Mouse (Mus musculus) stomach, embryonic 14.5 days (tissue): Measurements from ENCODE around the gene Ntpcr. TPM values are rescaled to one million over a fixed set of nuclear protein-coding genes. Genes with fewer than 3 reads are reported as not detected.
A peak's percentile ranks its signal among the peaks of the same experiment; 100 is the strongest.

Experiments used
- ATAC-seq: fragments of 200-750 bp; cut with Nextera tagmentation; 2 replicates; pipeline ENCODE4 v1.8.0; 2017; ENCODE audit warnings: low read depth, moderate TSS enrichment; ENCODE audit not compliant: insufficient number of reproducible peaks, insufficient read depth, low FRiP score
- H3K27ac ChIP-seq: fragments of 300-500 bp; sonication (generic); 2 replicates; pipeline ENCODE4 v1.5.1; 2014; ENCODE audit warnings: mild to moderate bottlenecking, low read length, moderate library complexity, mixed read lengths
- H3K27me3 ChIP-seq: fragments of 300-500 bp; sonication (generic); 2 replicates; pipeline ENCODE4 v1.6.1; 2014; ENCODE audit warnings: low read length, control low read depth, mixed read lengths; ENCODE audit not compliant: control insufficient read depth, insufficient read depth
- H3K36me3 ChIP-seq: fragments of 300-500 bp; sonication (generic); 2 replicates; pipeline ENCODE4 v1.6.1; 2014; ENCODE audit warnings: mild to moderate bottlenecking, control low read depth, low read length, moderate library complexity, mixed read lengths; ENCODE audit not compliant: control insufficient read depth, insufficient read depth
- H3K4me1 ChIP-seq: fragments of 300-500 bp; sonication (generic); 2 replicates; pipeline ENCODE4 v1.6.1; 2014; ENCODE audit warnings: low read length, control low read depth, mixed read lengths; ENCODE audit not compliant: control insufficient read depth, insufficient read depth
- H3K4me2 ChIP-seq: fragments of 300-500 bp; sonication (generic); replicated peaks from 2 replicates; pipeline ENCODE4 v1.6.1; 2014; ENCODE audit warnings: low read depth, low read length, control low read depth
- H3K4me3 ChIP-seq: fragments of 300-500 bp; sonication (generic); 2 replicates; pipeline ENCODE4 v1.5.1; 2014; ENCODE audit warnings: low read depth, low read length, control low read depth
- H3K9ac ChIP-seq: fragments of 300-500 bp; sonication (generic); replicated peaks from 2 replicates; pipeline ENCODE4 v1.6.1; 2014; ENCODE audit warnings: low read depth, mild to moderate bottlenecking, control low read depth, low read length, moderate library complexity, mixed read lengths
- H3K9me3 ChIP-seq: fragments of 300-500 bp; sonication (generic); 2 replicates; pipeline ENCODE4 v1.6.1; 2016; ENCODE audit warnings: low read depth, low read length, control low read depth; ENCODE audit not compliant: control insufficient read depth
- WGBS: fragments of 180-500 bp; shearing (Covaris S2); extraction: QIAGEN DNeasy Blood & Tissue Kit; methylation state at CpG from one replicate; pipeline ENCODE4 v1.1.7; 2014; 5-methylcytosine and 5-hydroxymethylcytosine counted together
- polyA plus RNA-seq: library from polyadenylated mRNA; unstranded; fragments of >200 nt; fragmentation: Nextera tagmentation; extraction: Ambion mirVana; gene quantifications from 2 replicates; pipeline ENCODE4 v1.2.1, GENCODE M21; 2014

Gene Ntpcr
- polyA plus RNA-seq, 1 experiment from 2014 or later: 37.1 TPM

DNA sequence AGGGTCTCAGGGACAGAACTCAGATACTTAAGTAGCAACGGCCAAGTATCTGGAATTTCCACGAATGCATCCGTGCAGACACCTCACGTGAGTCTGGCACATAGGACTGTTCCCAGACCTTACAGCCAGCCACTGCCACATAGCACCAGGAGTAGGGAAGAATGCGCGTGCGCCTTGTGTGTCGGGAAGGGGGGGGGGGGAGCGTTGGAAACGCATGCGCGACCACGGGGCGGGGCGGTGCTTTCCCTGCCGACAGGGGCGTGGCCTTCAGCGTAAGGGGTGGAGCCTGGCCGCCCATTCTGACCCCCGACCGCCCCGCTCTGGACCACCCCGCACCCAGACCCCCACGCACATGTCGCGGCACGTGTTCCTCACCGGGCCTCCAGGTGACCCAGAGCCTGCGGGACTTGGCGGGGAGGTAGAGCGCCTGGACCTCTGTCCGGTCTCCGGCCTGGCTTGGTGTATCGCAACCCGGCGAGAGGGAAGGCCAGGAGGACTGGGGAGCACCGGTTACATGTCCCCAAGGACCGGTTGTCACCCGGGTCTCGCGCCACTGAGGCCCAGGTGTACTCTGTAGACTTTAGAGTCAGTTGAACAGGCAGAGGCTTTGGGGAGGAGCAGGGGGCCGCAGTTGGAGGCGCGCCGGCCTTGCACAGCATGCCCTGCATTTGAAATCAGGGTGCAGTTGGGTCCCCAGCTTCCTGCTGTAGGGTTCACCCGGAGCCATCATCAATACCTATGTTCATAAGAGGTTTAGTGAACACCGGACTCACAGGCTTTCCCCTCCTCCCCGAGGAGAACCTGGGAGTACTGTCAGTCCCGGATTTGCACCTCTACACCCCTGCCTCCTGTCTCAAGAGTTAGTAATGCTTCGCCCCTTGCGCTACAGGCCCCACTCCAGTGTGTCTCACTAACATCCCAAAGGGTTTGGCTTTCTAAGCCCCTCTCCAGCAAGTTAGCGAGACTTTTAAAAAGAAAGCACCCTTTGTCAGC is 4.5 kb downstream of the Ntpcr start:
- peak; percentile 89 for ATAC-seq
- Histone ChIP-seq H3K27ac (no peak overlapping the region), H3K9ac (peak overlapping the region; percentile 51; the same call in 1 of the 2 replicates), H3K9me3 (no peaks in the 10 kb centered on the region), H3K36me3 (no peaks in the 10 kb centered on the region), H3K27me3 (no peaks in the 10 kb centered on the region), H3K4me1 (no peaks in the 10 kb centered on the region), H3K4me3 (peak overlapping the region; percentile 77), H3K4me2 (peak overlapping the region; percentile 76)
- 7% methylated on average over 51 of the region's 52 CpGs for WGBS

DNA sequence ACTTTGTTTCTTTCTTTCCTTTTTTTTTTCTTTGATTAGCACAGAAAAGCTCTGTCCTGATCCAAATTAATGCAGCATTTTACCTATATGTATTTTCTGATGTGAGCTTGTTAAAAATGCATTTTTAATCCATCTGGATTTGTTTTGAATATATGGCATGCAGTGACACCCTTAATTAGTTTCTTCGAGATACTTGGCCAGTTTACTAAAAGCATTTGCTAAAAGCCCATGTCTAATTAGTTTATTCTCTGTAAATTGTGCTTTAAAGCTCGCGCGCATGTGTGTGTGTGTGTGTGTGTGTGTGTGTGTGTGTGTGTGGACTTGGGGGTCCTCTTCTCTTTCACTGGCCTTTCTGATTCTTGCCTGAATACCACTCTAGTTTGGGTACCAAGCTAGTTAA is 9.2 kb downstream of the Ntpcr start:
- H3K4me1 ChIP-seq: no peaks in the 10 kb centered on the region

DNA sequence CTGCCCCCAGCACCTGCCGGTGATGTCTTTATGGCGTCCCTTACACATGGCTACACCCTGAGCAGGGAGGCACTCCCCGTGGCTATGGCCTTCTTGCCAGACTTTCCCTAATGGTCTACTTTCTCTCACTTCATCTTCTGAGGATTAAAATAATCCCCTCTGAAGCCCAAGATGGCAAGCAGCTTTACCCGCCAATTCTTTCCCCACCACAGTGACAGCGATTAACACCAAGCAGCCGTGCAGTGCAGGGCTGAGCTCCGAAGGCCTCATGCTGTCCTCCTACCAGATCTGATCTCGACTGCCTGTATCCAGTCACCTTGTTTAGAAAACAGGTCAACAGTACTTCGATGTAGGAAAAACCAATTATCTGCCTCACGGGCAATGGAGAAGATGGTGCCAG is 10.9 kb downstream of the Ntpcr start:
- no peaks in the 10 kb centered on the region; the same call in 1 of the 2 replicates for H3K36me3 ChIP-seq
- H3K27ac ChIP-seq: no peak overlapping the region
- H3K4me1 ChIP-seq: no peaks in the 10 kb centered on the region
- no peak overlapping the region for H3K4me3 ChIP-seq
- H3K9me3 ChIP-seq: no peaks in the 10 kb centered on the region
- H3K27me3 ChIP-seq: no peaks in the 10 kb centered on the region
- WGBS: 82% methylated on average over 10 of the region's 10 CpGs
- no peak overlapping the region for H3K9ac ChIP-seq
- no peak overlapping the region for H3K4me2 ChIP-seq
- ATAC-seq: no peak

More for the DNA sequence above, 9.2 kb downstream of the Ntpcr start:
- Histone ChIP-seq H3K4me2 (no peak overlapping the region), H3K4me3 (no peak overlapping the region), H3K36me3 (no peaks in the 10 kb centered on the region; the same call in 1 of the 2 replicates), H3K27me3 (no peaks in the 10 kb centered on the region), H3K9ac (no peak overlapping the region), H3K27ac (no peak overlapping the region), H3K9me3 (no peaks in the 10 kb centered on the region)
- WGBS: 90% methylated on average over 4 of the region's 4 CpGs
- no peak for ATAC-seq

DNA sequence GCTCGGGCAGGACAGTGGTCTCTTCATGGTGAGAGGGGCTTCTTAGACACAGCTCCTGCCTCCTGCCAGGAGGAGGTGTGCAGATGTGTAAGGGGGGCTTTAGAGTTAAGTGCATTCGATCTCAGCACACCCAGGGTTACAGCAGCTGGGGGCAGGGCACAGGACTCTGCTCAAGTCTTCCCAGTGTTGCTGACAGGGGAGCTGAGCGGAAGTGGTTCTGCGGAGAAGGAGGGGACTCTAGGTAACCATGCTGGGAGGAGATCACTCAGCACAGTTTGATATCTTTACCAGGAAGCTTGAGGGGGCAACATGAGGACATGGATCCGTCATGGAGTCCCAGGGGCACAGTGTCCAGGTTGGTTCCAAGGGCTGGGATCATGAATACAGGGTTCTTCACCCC is 11.6 kb downstream of the Ntpcr start:
- ATAC-seq: 0 out of 2 replicates have a peak, but pooled peaks have one; percentile 25

DNA sequence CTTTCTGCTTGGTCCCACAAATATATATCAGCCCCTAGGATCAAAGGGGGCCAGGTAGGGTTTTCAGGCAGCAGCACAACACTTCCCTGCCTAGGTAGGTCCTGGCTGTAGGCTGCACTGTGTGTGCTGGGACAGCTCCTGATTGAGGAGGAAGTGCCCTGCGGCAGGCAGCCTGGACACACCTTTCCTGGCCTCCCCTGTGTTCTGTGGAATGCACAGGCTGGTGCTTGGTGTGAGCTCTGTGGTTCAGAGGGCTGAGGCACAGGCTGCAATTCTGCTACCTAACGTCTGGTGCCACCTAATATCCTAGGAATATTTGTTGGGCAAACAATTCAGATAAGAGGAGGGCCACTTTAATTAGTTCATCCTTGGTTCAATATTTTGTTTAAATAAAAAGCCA is 12.1 kb downstream of the Ntpcr start:
- Histone ChIP-seq H3K36me3 (no peaks in the 10 kb centered on the region; the same call in 1 of the 2 replicates), H3K27ac (no peak overlapping the region), H3K4me1 (no peaks in the 10 kb centered on the region), H3K9me3 (no peaks in the 10 kb centered on the region), H3K27me3 (no peaks in the 10 kb centered on the region), H3K4me3 (no peak overlapping the region), H3K9ac (no peak overlapping the region), H3K4me2 (no peak overlapping the region)
- ATAC-seq: peak; percentile 80
- 28% methylated on average over 2 of the region's 2 CpGs for WGBS

More for the DNA sequence above, 11.6 kb downstream of the Ntpcr start:
- no peaks in the 10 kb centered on the region; the same call in 1 of the 2 replicates for H3K36me3 ChIP-seq
- H3K9me3 ChIP-seq: no peaks in the 10 kb centered on the region
- H3K4me3 ChIP-seq: no peak overlapping the region
- H3K4me1 ChIP-seq: no peaks in the 10 kb centered on the region
- no peak overlapping the region for H3K4me2 ChIP-seq
- H3K9ac ChIP-seq: no peak overlapping the region
- no peak overlapping the region for H3K27ac ChIP-seq
- 67% methylated on average over 5 of the region's 5 CpGs for WGBS
- no peaks in the 10 kb centered on the region for H3K27me3 ChIP-seq

DNA sequence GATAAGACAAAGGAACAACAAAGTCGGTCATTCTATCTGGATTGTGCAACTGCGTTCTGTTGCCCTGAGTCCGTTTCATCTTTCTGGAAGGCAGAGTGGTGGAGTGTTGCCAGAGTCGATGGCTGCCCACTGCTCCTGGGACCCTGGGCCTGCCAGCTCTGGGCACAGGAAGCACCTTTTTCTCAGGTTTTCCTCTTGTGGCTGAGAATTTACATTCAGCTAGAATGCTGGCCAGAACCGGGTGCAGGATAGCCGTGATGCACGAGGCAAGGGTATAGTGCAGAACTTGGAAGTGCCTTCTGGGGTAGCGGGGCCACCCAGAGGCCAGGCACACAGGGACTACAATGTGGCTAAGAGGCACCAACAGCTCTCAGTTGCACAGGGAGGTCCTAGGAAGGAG is 12.6 kb downstream of the Ntpcr start:
- WGBS: 69% methylated on average over 8 of the region's 8 CpGs
- no peaks in the 10 kb centered on the region for H3K4me1 ChIP-seq
- ATAC-seq: no peak

DNA sequence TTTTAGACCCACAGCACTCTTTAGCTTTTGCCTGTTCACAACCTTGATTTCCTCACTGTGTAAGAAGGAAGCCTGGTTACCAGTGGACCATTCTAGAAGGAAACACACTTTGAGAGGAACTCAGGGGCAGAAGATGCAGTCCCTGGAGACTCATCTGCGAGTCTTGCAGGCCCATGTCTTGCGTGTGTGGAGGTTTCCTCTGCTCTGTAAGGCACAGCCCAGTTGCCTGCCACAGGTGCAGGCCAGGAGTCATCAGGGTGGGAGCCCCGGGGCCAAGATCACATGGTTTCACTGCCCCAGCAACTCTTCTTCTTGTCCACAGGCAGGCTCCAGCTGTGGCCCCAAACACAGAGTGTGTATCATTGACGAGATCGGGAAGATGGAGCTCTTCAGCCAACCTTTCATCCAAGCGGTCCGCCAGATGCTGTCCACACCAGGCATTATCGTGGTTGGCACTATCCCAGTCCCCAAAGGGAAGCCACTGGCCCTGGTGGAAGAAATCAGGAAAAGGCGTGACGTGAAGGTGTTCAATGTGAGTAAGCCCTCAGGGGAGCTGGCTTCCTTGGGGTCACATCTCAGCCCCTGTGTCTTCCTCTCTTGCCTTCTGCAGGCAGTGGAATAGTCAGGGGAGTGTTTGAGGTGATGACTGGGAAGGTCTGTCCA is 15.3 kb downstream of the Ntpcr start:
- H3K36me3 ChIP-seq: no peaks in the 10 kb centered on the region; the same call in 1 of the 2 replicates
- H3K4me2 ChIP-seq: no peak overlapping the region
- no peak overlapping the region for H3K4me3 ChIP-seq
- no peaks in the 10 kb centered on the region for H3K27me3 ChIP-seq
- no peaks in the 10 kb centered on the region for H3K9me3 ChIP-seq
- no peak for ATAC-seq
- no peaks in the 10 kb centered on the region for H3K4me1 ChIP-seq
- 90% methylated on average over 10 of the region's 10 CpGs for WGBS
- H3K27ac ChIP-seq: no peak overlapping the region
- H3K9ac ChIP-seq: no peak overlapping the region

More for the DNA sequence above, 12.6 kb downstream of the Ntpcr start:
- Histone ChIP-seq H3K9me3 (no peaks in the 10 kb centered on the region), H3K4me3 (no peak overlapping the region), H3K27me3 (no peaks in the 10 kb centered on the region), H3K36me3 (no peaks in the 10 kb centered on the region; the same call in 1 of the 2 replicates), H3K9ac (no peak overlapping the region), H3K27ac (no peak overlapping the region), H3K4me2 (no peak overlapping the region)

DNA sequence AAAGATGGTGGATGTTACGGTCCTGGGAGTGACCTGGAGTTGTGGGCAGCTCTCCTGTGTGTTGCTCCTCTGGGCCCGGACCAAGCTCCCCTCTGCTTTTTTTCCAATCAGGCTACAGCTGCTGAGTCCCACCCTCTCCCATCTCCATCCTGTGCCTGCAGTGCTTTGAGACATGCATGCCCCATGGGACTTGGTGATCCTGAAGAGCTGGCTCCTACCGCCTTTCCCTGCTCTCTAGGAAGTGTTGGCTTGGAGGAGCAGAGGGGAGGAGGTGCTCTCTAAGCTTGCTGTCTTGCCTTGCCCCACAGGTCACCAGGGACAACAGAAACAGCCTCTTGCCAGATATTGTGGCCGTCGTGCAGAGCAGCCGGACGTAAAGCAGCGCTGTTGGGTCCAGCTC is 17.6 kb downstream of the Ntpcr start:
- Histone ChIP-seq H3K9ac (no peak overlapping the region), H3K27me3 (no peaks in the 10 kb centered on the region), H3K27ac (no peak overlapping the region), H3K4me3 (no peak overlapping the region), H3K36me3 (no peaks in the 10 kb centered on the region), H3K9me3 (no peaks in the 10 kb centered on the region), H3K4me2 (no peak overlapping the region), H3K4me1 (0 out of 2 replicates have a peak, but pooled peaks cover 6% of the 10 kb centered on the region)
- WGBS: 69% methylated on average over 8 of the region's 8 CpGs
- no peak for ATAC-seq
